Mouse (Mus musculus) CH12.LX (cell line): ENCODE measurements around the gene Gna12.

Source experiments
- CTCF ChIP-seq, 2 experiments: IDR thresholded peaks in 1 of 2; conservative IDR thresholded peaks in 1 of 2; 2 replicates each; pipeline ENCODE4 v1.5.1; 2011 to 2012; ENCODE audit warnings: low read depth in 2 of 2, low read length in 2 of 2, improper control_type of control experiment in 1 of 2, inconsistent platforms in 1 of 2, mild to moderate bottlenecking in 1 of 2, moderate library complexity in 1 of 2
- EP300 ChIP-seq: IDR thresholded peaks from 2 replicates; pipeline ENCODE4 v1.6.1; 2011; ENCODE audit warnings: low read length, improper control_type of control experiment
- MXI1 ChIP-seq: IDR thresholded peaks from 2 replicates; pipeline ENCODE4 v1.6.1; 2011; ENCODE audit warnings: mild to moderate bottlenecking, low read depth, low read length, improper control_type of control experiment
- POLR2A ChIP-seq: IDR thresholded peaks from 2 replicates; pipeline ENCODE4 v1.6.1; 2011; ENCODE audit warnings: low read depth, mild to moderate bottlenecking, improper control_type of control experiment, low read length
- TCF12 ChIP-seq: IDR thresholded peaks from 2 replicates; pipeline ENCODE4 v1.6.1; 2014; ENCODE audit warnings: low read depth, mild to moderate bottlenecking, inconsistent platforms, low read length, improper control_type of control experiment
- USF1 ChIP-seq: IDR thresholded peaks from 2 replicates; pipeline ENCODE4 v1.6.1; 2014; ENCODE audit warnings: low read depth, mild to moderate bottlenecking, inconsistent platforms, low read length, improper control_type of control experiment

GRCm38 (mm10) chr5:140852435-140852996 lies 22.3 kb upstream of the Gna12 start:
- TF ChIP-seq CTCF (conservative IDR thresholded peaks at IDR 0.05 in 1 of 2, IDR thresholded peaks at IDR 0.05 in 1 of 2; ENCODE audit: low read depth in 2 of 2, low read length in 2 of 2), result no peak
- no peak for TF ChIP-seq MXI1
- TF ChIP-seq EP300, result no peak
- no peak for TF ChIP-seq POLR2A
- TF ChIP-seq USF1, result no peak
- TF ChIP-seq TCF12, result no peak
